Mouse (Mus musculus) monocyte, adult 2 months (primary cell): ENCODE results near the gene Gm28230.

ENCODE experiments used
- DNase-seq, 2 experiments: peaks; one replicate each; pipeline ENCODE4 v3.0.0; 2022; ENCODE audit warnings: low spot score in 2 of 2, low read depth in 1 of 2

The Gm28230 gene

GRCm38 (mm10) chr2:74691022-74691951 is 35.2 kb upstream of the Gm28230 start, which contains the start of gene Hoxd10:
Gene Hoxd10 (plus strand): TSS chr2:74691924.
- no peak for DNase-seq

GRCm38 (mm10) chr2:74691995-74692807 is 34.3 kb upstream of the Gm28230 start:
- DNase-seq: no peak

GRCm38 (mm10) chr2:74692808-74693431 is 33.6 kb upstream of the Gm28230 start:
- DNase-seq: no peak

GRCm38 (mm10) chr2:74693432-74693827 is 33.1 kb upstream of the Gm28230 start:
- no peak for DNase-seq

GRCm38 (mm10) chr2:74694066-74694465 is 32.5 kb upstream of the Gm28230 start:
- no peak for DNase-seq

- no peak for DNase-seq
Measured at GRCm38 (mm10) chr2:74695383-74695782, 31.1 kb upstream of the Gm28230 start.

- DNase-seq: no peak
Measured at GRCm38 (mm10) chr2:74695813-74696430, 30.6 kb upstream of the Gm28230 start.

GRCm38 (mm10) chr2:74696442-74697335 is 29.8 kb upstream of the Gm28230 start:
- no peak for DNase-seq

- no peak for DNase-seq
Measured at GRCm38 (mm10) chr2:74697567-74698121, 28.9 kb upstream of the Gm28230 start, which contains the start of gene Hoxd9. Gene Hoxd9 (plus strand): TSS chr2:74697727.

- DNase-seq: no peak
Measured at GRCm38 (mm10) chr2:74698201-74699052, 28.1 kb upstream of the Gm28230 start.

GRCm38 (mm10) chr2:74699053-74699430 is 27.5 kb upstream of the Gm28230 start:
- DNase-seq: no peak

- DNase-seq: no peak
Measured at GRCm38 (mm10) chr2:74699664-74700545, 26.6 kb upstream of the Gm28230 start.

- DNase-seq: no peak
Measured at GRCm38 (mm10) chr2:74700546-74701112, 25.9 kb upstream of the Gm28230 start.

GRCm38 (mm10) chr2:74701949-74702819 is 24.3 kb upstream of the Gm28230 start:
- DNase-seq: no peak

GRCm38 (mm10) chr2:74702820-74703219 is 23.7 kb upstream of the Gm28230 start:
- DNase-seq: no peak

GRCm38 (mm10) chr2:74703317-74703716 is 23.2 kb upstream of the Gm28230 start:
- DNase-seq: no peak
